Mouse (Mus musculus): ENCODE data around the gene Tenm4. TPM values are rescaled to one million over a fixed set of nuclear protein-coding genes. Genes with fewer than 3 reads are reported as not detected.

The Tenm4 gene
- total and polyA plus RNA-seq, 3 experiments, result 0.04 to 0.38 TPM; not detected in 1

DNA sequence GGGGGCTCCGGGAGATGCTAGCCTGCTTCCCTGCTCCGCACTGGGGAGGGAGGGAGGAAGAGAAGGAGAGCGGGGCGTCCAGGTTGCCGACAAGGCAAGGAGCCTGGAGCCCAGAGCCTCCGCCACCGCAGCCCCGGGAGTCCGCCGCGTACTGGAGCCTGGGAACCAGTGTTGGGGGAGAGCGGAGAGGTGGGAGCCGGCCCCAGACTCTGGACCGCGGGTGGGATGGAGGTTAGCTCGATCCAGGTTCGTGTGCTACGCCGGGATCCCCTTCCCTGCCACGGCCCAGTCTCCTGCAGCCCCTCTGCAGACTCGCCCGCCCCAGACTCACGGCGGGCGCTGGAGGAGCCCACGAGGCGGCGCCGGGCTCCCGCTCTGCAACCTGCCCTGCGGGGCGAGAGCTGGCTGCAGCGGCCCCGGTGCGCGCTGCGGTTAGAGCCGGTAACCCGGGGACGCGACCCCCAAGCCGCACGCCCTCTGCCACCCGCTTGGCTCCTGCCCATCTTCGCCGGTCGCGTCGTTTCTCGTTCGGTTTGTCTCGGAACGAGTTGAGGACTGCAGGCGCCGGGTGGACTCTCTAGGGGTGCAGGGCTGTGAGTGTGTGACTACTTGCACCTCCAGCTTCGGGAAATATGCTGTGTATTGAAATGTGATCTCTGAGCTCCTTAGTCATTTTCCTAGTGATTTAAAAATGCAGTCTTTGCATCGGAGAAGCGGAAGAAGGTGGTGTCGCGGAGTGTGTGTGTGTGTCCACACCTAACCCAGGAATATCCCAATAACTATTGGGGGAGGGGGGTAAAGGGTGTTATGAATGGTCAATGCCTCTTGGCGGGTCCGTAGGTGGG lies 39.7 kb downstream of the Tenm4 start:
- Histone ChIP-seq H3K27me3 (ENCODE audit: insufficient read depth, low read length) (no peaks in the 10 kb centered on the region), H3K9me3 (replicated peaks) (peaks cover 63% of the 10 kb centered on the region), H3K4me3 (ENCODE audit: low read depth, low read length) (no peak overlapping the region; the same call in 1 of the 2 replicates), H3K36me3 (replicated peaks) (no peaks in the 10 kb centered on the region), H3K4me1 (ENCODE audit: insufficient read depth, low read depth, low read length) (no peaks in the 10 kb centered on the region)
- no peak for DNase-seq (ENCODE audit: low spot score)
- no peak for TF ChIP-seq CTCF (IDR thresholded peaks at IDR 0.05; ENCODE audit: low read depth, low read length)
- no peak for TF ChIP-seq GATA1 (IDR thresholded peaks at IDR 0.05; ENCODE audit: borderline replicate concordance, low read length)
- TF ChIP-seq POLR2AphosphoS5 (IDR thresholded peaks at IDR 0.05; ENCODE audit: insufficient replicate concordance, low read depth, low read length), result no peak
- no peak for TF ChIP-seq TAL1 (conservative IDR thresholded peaks at IDR 0.05; ENCODE audit: low read depth, low read length)
- no peak for TF ChIP-seq GATA2 (IDR thresholded peaks at IDR 0.05; ENCODE audit: borderline replicate concordance, low read depth, low read length)
- ATAC-seq (ENCODE audit: extremely low read depth, insufficient number of reproducible peaks, low FRiP score, poor library complexity, severe bottlenecking), result no peak

DNA sequence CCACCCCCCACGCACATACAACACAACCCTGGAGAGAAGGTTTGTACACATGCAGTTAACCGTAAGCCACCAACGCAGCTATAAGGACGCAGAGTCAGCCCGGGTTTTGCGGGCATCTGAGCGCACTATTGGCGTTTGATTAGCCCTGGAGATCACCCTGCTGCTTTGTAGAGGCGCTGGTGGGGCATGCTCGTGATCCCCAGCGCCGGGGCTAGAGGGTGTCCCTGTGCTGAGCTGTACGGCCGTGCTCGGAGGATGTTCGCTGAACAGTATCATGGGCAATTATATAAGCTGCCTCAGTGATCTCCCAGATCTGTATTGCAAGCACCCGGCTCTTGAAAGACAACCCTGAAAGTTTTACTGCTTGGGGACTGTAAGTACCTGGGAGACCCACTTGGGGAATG lies 40.6 kb downstream of the Tenm4 start:
- Histone ChIP-seq H3K27me3 (ENCODE audit: insufficient read depth, low read length) (no peaks in the 10 kb centered on the region), H3K9me3 (replicated peaks) (peaks cover 66% of the 10 kb centered on the region), H3K36me3 (replicated peaks) (no peaks in the 10 kb centered on the region), H3K4me1 (ENCODE audit: insufficient read depth, low read depth, low read length) (no peaks in the 10 kb centered on the region), H3K4me3 (ENCODE audit: low read depth, low read length) (peak overlapping the region; percentile 2; the same call in 1 of the 2 replicates)
- DNase-seq (ENCODE audit: low spot score) (no peak), ATAC-seq (ENCODE audit: extremely low read depth, insufficient number of reproducible peaks, low FRiP score, poor library complexity, severe bottlenecking) (no peak)
- TF ChIP-seq GATA1 (IDR thresholded peaks at IDR 0.05; ENCODE audit: borderline replicate concordance, low read length) (no peak), POLR2AphosphoS5 (IDR thresholded peaks at IDR 0.05; ENCODE audit: insufficient replicate concordance, low read depth, low read length) (no peak), GATA2 (IDR thresholded peaks at IDR 0.05; ENCODE audit: borderline replicate concordance, low read depth, low read length) (no peak), CTCF (IDR thresholded peaks at IDR 0.05; ENCODE audit: low read depth, low read length) (no peak), TAL1 (conservative IDR thresholded peaks at IDR 0.05; ENCODE audit: low read depth, low read length) (no peak)

DNA sequence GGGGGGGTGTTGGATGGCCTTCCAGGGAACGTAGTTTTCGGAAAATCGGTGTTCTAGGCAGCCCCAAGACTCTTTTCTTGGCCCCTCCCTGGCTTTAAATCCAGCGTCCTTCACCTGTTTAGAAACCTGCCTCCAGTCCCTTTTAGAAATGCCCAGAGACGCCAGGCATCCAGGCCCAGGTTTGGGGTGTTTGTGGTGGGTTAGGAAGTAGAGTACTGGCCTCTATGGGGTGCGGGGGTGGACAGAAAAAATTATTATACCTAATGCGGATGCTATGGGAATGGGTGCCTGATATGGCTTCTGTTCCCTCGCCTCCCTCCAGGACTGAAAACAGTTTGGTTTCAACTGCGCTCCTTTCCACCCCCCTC lies 41.2 kb downstream of the Tenm4 start:
- H3K36me3 ChIP-seq (replicated peaks), result no peaks in the 10 kb centered on the region
- TF ChIP-seq POLR2AphosphoS5 (IDR thresholded peaks at IDR 0.05; ENCODE audit: insufficient replicate concordance, low read depth, low read length) (no peak), TAL1 (conservative IDR thresholded peaks at IDR 0.05; ENCODE audit: low read depth, low read length) (no peak), GATA2 (IDR thresholded peaks at IDR 0.05; ENCODE audit: borderline replicate concordance, low read depth, low read length) (no peak), CTCF (IDR thresholded peaks at IDR 0.05; ENCODE audit: low read depth, low read length) (no peak), GATA1 (IDR thresholded peaks at IDR 0.05; ENCODE audit: borderline replicate concordance, low read length) (no peak)
- no peaks in the 10 kb centered on the region for H3K27me3 ChIP-seq (ENCODE audit: insufficient read depth, low read length)
- H3K4me1 ChIP-seq (ENCODE audit: insufficient read depth, low read depth, low read length), result no peaks in the 10 kb centered on the region
- ATAC-seq (ENCODE audit: extremely low read depth, insufficient number of reproducible peaks, low FRiP score, poor library complexity, severe bottlenecking) (no peak), DNase-seq (ENCODE audit: low spot score) (no peak)
- H3K9me3 ChIP-seq (replicated peaks), result peaks cover 66% of the 10 kb centered on the region
- H3K4me3 ChIP-seq (ENCODE audit: low read depth, low read length), result no peak overlapping the region

GRCm38 (mm10) chr7:96212592-96213541 lies 41.8 kb downstream of the Tenm4 start:
- TF ChIP-seq POLR2AphosphoS5 (IDR thresholded peaks at IDR 0.05; ENCODE audit: insufficient replicate concordance, low read depth, low read length) (no peak), CTCF (IDR thresholded peaks at IDR 0.05; ENCODE audit: low read depth, low read length) (no peak), TAL1 (conservative IDR thresholded peaks at IDR 0.05; ENCODE audit: low read depth, low read length) (no peak), GATA1 (IDR thresholded peaks at IDR 0.05; ENCODE audit: borderline replicate concordance, low read length) (no peak), GATA2 (IDR thresholded peaks at IDR 0.05; ENCODE audit: borderline replicate concordance, low read depth, low read length) (no peak)
- ATAC-seq (ENCODE audit: extremely low read depth, insufficient number of reproducible peaks, low FRiP score, poor library complexity, severe bottlenecking), result no peak
- Histone ChIP-seq H3K4me3 (ENCODE audit: low read depth, low read length) (no peak overlapping the region), H3K27me3 (ENCODE audit: insufficient read depth, low read length) (no peaks in the 10 kb centered on the region), H3K4me1 (ENCODE audit: insufficient read depth, low read depth, low read length) (no peaks in the 10 kb centered on the region), H3K9me3 (replicated peaks) (peaks cover 65% of the 10 kb centered on the region), H3K36me3 (replicated peaks) (no peaks in the 10 kb centered on the region)
- DNase-seq (ENCODE audit: low spot score), result no peak

DNA sequence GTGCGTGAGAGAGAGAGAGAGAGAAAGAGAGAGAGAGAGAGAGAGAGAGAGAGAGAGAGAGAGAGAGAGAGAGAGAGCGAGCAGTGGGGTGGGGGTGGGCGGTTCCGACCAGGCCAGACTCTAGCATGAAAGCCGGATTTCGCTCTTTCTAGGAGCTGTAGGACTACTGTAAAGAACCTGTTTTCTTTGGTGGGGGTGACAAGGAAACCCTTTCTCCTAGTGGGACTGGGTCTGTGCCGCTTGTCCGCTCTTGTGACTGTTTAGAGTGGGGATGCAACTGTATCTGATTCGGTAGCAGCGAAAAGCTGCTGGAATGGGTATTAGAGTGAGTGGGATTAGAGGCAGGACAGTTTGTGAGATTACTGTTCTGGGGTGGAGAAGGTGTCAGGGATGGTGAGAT lies 42.7 kb downstream of the Tenm4 start:
- TF ChIP-seq GATA1 (IDR thresholded peaks at IDR 0.05; ENCODE audit: borderline replicate concordance, low read length), result no peak
- TF ChIP-seq CTCF (IDR thresholded peaks at IDR 0.05; ENCODE audit: low read depth, low read length), result no peak
- no peak for TF ChIP-seq TAL1 (conservative IDR thresholded peaks at IDR 0.05; ENCODE audit: low read depth, low read length)
- TF ChIP-seq POLR2AphosphoS5 (IDR thresholded peaks at IDR 0.05; ENCODE audit: insufficient replicate concordance, low read depth, low read length), result no peak
- TF ChIP-seq GATA2 (IDR thresholded peaks at IDR 0.05; ENCODE audit: borderline replicate concordance, low read depth, low read length), result no peak
- Histone ChIP-seq H3K4me1 (ENCODE audit: insufficient read depth, low read depth, low read length) (no peaks in the 10 kb centered on the region), H3K4me3 (ENCODE audit: low read depth, low read length) (no peak overlapping the region), H3K36me3 (replicated peaks) (no peaks in the 10 kb centered on the region), H3K9me3 (replicated peaks) (peaks cover 62% of the 10 kb centered on the region), H3K27me3 (ENCODE audit: insufficient read depth, low read length) (no peaks in the 10 kb centered on the region)
- no peak for DNase-seq (ENCODE audit: low spot score)
- ATAC-seq (ENCODE audit: extremely low read depth, insufficient number of reproducible peaks, low FRiP score, poor library complexity, severe bottlenecking), result no peak

- Histone ChIP-seq H3K27me3 (ENCODE audit: insufficient read depth, low read length) (no peaks in the 10 kb centered on the region), H3K36me3 (replicated peaks) (no peaks in the 10 kb centered on the region)
Measured at GRCm38 (mm10) chr7:96214876-96215275, 43.8 kb downstream of the Tenm4 start.

More at GRCm38 (mm10) chr7:96214876-96215275, 43.8 kb downstream of the Tenm4 start:
- Histone ChIP-seq H3K9me3 (replicated peaks) (peaks cover 53% of the 10 kb centered on the region), H3K4me1 (ENCODE audit: insufficient read depth, low read depth, low read length) (no peaks in the 10 kb centered on the region), H3K4me3 (ENCODE audit: low read depth, low read length) (no peak overlapping the region)
- DNase-seq (ENCODE audit: low spot score), result no peak
- ATAC-seq (ENCODE audit: extremely low read depth, insufficient number of reproducible peaks, low FRiP score, poor library complexity, severe bottlenecking), result no peak
- TF ChIP-seq GATA1 (IDR thresholded peaks at IDR 0.05; ENCODE audit: borderline replicate concordance, low read length) (no peak), POLR2AphosphoS5 (IDR thresholded peaks at IDR 0.05; ENCODE audit: insufficient replicate concordance, low read depth, low read length) (no peak), GATA2 (IDR thresholded peaks at IDR 0.05; ENCODE audit: borderline replicate concordance, low read depth, low read length) (no peak)

All from G1E (cell line).